Mouse (Mus musculus): ENCODE results near the gene Opn4.
A peak's percentile ranks its signal among the peaks of the same experiment; 100 is the strongest.

Gene Opn4

GRCm38 (mm10) chr14:34599941-34600340 lies at the start of gene Opn4:
Gene Opn4 (minus strand): TSS chr14:34600142.
- no peak for DNase-seq

- DNase-seq, result no peak
These were observed 48.0 kb upstream of the Opn4 start for GRCm38 (mm10) chr14:34647870-34648475.

- no peak for DNase-seq
These were observed 44.2 kb upstream of the Opn4 start for GRCm38 (mm10) chr14:34644140-34644539.

GRCm38 (mm10) chr14:34635721-34636120 lies 35.8 kb upstream of the Opn4 start:
- DNase-seq, result no peak

GRCm38 (mm10) chr14:34635192-34635591 lies 35.2 kb upstream of the Opn4 start:
- no peak for DNase-seq

- DNase-seq, result no peak
These were observed 32.9 kb upstream of the Opn4 start for GRCm38 (mm10) chr14:34632722-34633448.

GRCm38 (mm10) chr14:34626824-34627223 lies 26.9 kb upstream of the Opn4 start:
- no peak for DNase-seq

GRCm38 (mm10) chr14:34623531-34624210 lies 23.7 kb upstream of the Opn4 start:
- no peak for DNase-seq

GRCm38 (mm10) chr14:34623074-34623473 lies 23.1 kb upstream of the Opn4 start:
- no peak for DNase-seq

- no peak for DNase-seq
These were observed 20.9 kb upstream of the Opn4 start for GRCm38 (mm10) chr14:34620611-34621376.

GRCm38 (mm10) chr14:34618808-34619207 lies 18.9 kb upstream of the Opn4 start:
- no peak for DNase-seq

- DNase-seq, result peak; percentile 96
These were observed 16.9 kb upstream of the Opn4 start for GRCm38 (mm10) chr14:34616821-34617220.

GRCm38 (mm10) chr14:34615625-34616024 lies 15.7 kb upstream of the Opn4 start:
- no peak for DNase-seq

- no peak for DNase-seq
These were observed 15.1 kb upstream of the Opn4 start for GRCm38 (mm10) chr14:34615082-34615481.

GRCm38 (mm10) chr14:34614551-34614950 lies 14.6 kb upstream of the Opn4 start:
- no peak for DNase-seq

- no peak for DNase-seq
These were observed 13.6 kb upstream of the Opn4 start for GRCm38 (mm10) chr14:34613523-34613922.

GRCm38 (mm10) chr14:34612222-34612621 lies 12.3 kb upstream of the Opn4 start:
- DNase-seq, result no peak

GRCm38 (mm10) chr14:34611591-34611990 lies 11.6 kb upstream of the Opn4 start:
- DNase-seq, result no peak

- no peak for DNase-seq
These were observed 2.0 kb upstream of the Opn4 start for GRCm38 (mm10) chr14:34601910-34602309.

- DNase-seq, result peak; percentile 87
These were observed 4.2 kb downstream of the Opn4 start for GRCm38 (mm10) chr14:34595596-34596255.

GRCm38 (mm10) chr14:34591741-34592535 lies 8.0 kb downstream of the Opn4 start:
- peak; percentile 94 for DNase-seq
